Mouse (Mus musculus): ENCODE results near the gene Inafm1.
"Not testable (repeated sequence)": the region's sequence is repeated elsewhere in the genome, so short reads cannot be mapped to it uniquely, and the experiment has no call there.

Gene Inafm1

GRCm38 (mm10) chr7:16297616-16298015 is 24.2 kb upstream of the Inafm1 start:
- no peak for DNase-seq (ENCODE audit: low spot score)

- DNase-seq (ENCODE audit: low spot score), result peak; percentile 77
Measured at GRCm38 (mm10) chr7:16296766-16297390, 23.5 kb upstream of the Inafm1 start.

- DNase-seq (ENCODE audit: low spot score), result no peak
Measured at GRCm38 (mm10) chr7:16296146-16296545, 22.7 kb upstream of the Inafm1 start.

GRCm38 (mm10) chr7:16295321-16295900 is 22.0 kb upstream of the Inafm1 start:
- DNase-seq (ENCODE audit: low spot score), result peak; percentile 83

- peak; percentile 87 for DNase-seq (ENCODE audit: low spot score)
Measured at GRCm38 (mm10) chr7:16294837-16295236, 21.4 kb upstream of the Inafm1 start.

GRCm38 (mm10) chr7:16294346-16294745 is 20.9 kb upstream of the Inafm1 start:
- DNase-seq (ENCODE audit: low spot score), result no peak

GRCm38 (mm10) chr7:16287791-16288190 is 14.4 kb upstream of the Inafm1 start:
- no peak for DNase-seq (ENCODE audit: low spot score)

GRCm38 (mm10) chr7:16287016-16287415 is 13.6 kb upstream of the Inafm1 start:
- no peak for DNase-seq (ENCODE audit: low spot score)

- peak; percentile 100 for DNase-seq (ENCODE audit: low spot score)
Measured at GRCm38 (mm10) chr7:16286026-16286961, 12.9 kb upstream of the Inafm1 start, which contains the start of gene Ccdc9. Gene Ccdc9, minus strand, starts transcription at chr7:16286795.

- DNase-seq (ENCODE audit: low spot score), result peak; percentile 79
Measured at GRCm38 (mm10) chr7:16285450-16286025, 12.1 kb upstream of the Inafm1 start.

GRCm38 (mm10) chr7:16284904-16285303 is 11.5 kb upstream of the Inafm1 start:
- no peak for DNase-seq (ENCODE audit: low spot score)

GRCm38 (mm10) chr7:16284001-16284400 is 10.6 kb upstream of the Inafm1 start:
- DNase-seq (ENCODE audit: low spot score), result no peak

GRCm38 (mm10) chr7:16282334-16282733 is 8.9 kb upstream of the Inafm1 start:
- DNase-seq (ENCODE audit: low spot score), result no peak

- DNase-seq (ENCODE audit: low spot score), result no peak
Measured at GRCm38 (mm10) chr7:16280721-16281120, 7.3 kb upstream of the Inafm1 start.

GRCm38 (mm10) chr7:16274922-16275890 is 1.8 kb upstream of the Inafm1 start:
- no peak for DNase-seq (ENCODE audit: low spot score)

- DNase-seq (ENCODE audit: low spot score), result peak; percentile 70
Measured at GRCm38 (mm10) chr7:16273766-16274140, 336 bp upstream of the Inafm1 start.

GRCm38 (mm10) chr7:16272681-16273080 is 736 bp downstream of the Inafm1 start:
- peak; percentile 68 for DNase-seq (ENCODE audit: low spot score)

GRCm38 (mm10) chr7:16271139-16271538 is 2.3 kb downstream of the Inafm1 start:
- DNase-seq (ENCODE audit: low spot score), result no peak

GRCm38 (mm10) chr7:16266593-16266992 is 6.8 kb downstream of the Inafm1 start:
- not testable (repeated sequence) for DNase-seq (ENCODE audit: low spot score)

GRCm38 (mm10) chr7:16265856-16266255 is 7.6 kb downstream of the Inafm1 start:
- DNase-seq (ENCODE audit: low spot score), result no peak

- no peak for DNase-seq (ENCODE audit: low spot score)
Measured at GRCm38 (mm10) chr7:16263843-16264242, 9.6 kb downstream of the Inafm1 start.
